Mouse (Mus musculus): ENCODE results near the gene Bbs12.

Bbs12 gene

GRCm38 (mm10) chr3:37312370-37312941 lies at the start of gene Bbs12, which contains the start of gene Cetn4:
TSS of gene Bbs12 (plus strand) at chr3:37312554.
TSS of gene Cetn4 (minus strand) at chr3:37312708.
- peak; percentile 98 to 99 for DNase-seq (ENCODE audit: low spot score in 2 of 2)

GRCm38 (mm10) chr3:37268338-37268737 lies 44.0 kb upstream of the Bbs12 start:
- peak in 1 of 2 experiments; percentile 35 for DNase-seq (ENCODE audit: low spot score in 2 of 2)

- no peak for DNase-seq (ENCODE audit: low spot score in 2 of 2)
These were observed 42.4 kb upstream of the Bbs12 start for GRCm38 (mm10) chr3:37269926-37270325.

DNA sequence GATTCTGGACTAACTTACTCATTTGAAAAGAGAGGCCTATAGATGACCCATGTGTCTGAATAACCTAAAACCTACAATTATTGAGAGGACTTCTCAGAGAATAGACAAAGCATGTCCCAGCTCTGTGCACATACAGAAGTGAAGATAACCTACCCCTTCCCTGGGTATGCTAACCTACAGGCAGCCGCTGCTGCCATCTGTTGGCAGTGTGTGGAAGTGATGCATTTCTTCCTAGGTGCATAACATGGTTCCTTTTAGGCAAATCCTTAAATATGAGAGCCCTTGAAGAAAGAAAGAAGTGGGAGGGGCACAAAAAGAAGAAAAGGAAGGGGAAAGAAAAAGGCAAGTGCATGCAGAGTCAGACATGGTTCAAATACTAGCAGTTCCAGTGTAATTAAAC lies 41.1 kb upstream of the Bbs12 start:
- peak; percentile 57 to 81 for DNase-seq (ENCODE audit: low spot score in 2 of 2)

DNA sequence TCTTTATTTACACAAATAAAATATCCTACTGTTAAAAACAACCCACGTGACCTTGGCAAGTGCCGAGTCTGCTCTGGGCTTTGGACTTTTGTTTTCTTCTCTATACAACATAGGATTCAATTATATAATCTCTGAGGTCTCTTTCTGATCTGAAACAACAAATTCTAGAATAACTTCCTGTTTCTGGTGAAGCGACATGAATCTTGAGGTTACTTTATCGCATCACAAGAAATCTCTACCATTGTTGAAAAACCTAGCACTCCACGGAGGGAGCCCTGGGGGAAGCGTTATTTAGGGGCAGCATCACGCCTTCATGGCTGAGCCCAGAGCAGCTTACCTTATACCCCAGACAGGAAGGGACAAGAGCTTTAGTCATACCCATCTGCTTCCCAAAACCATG lies 39.3 kb upstream of the Bbs12 start:
- DNase-seq (ENCODE audit: low spot score in 2 of 2): no peak

DNA sequence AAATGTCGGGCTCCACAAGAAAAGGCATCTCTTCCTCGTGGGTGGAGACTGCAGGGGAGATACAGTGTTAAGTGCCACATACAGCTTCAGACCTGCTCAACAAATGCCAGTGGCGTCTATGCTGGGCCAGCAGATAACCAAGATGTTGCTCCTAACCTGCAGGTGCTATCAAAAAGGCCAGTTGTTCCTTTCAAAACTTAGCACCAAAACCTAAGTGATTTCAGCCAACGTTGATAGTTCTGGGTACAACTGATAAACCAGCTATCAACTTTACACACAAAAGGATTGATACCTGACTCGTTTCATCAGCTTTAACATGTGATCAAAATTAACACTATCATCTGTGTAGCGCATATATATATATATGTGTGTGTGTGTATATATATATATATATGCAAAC lies 37.7 kb upstream of the Bbs12 start:
- DNase-seq (ENCODE audit: low spot score in 2 of 2): no peak

DNA sequence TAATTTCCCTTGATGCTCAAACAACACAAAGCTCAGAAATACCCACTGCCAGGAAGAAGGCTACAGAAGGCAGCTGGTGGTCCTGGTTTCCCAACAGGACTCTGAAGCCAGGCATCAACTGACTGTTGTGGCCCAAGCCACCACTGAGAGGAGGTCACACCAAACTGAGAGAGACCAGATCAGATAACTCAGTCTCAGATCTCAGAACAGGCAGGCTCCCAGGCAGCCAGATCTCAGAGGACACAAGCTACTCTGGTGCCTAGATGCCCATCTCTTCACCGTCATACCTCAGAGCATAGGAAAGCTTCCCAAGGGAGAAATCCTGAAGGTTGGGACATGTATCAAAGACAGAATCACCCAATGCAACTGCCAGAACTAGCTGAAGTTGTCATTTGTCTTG lies 32.1 kb upstream of the Bbs12 start:
- no peak for DNase-seq (ENCODE audit: low spot score in 2 of 2)

- DNase-seq (ENCODE audit: low spot score in 2 of 2): no peak
These were observed 31.5 kb upstream of the Bbs12 start for GRCm38 (mm10) chr3:37280871-37281270.

DNA sequence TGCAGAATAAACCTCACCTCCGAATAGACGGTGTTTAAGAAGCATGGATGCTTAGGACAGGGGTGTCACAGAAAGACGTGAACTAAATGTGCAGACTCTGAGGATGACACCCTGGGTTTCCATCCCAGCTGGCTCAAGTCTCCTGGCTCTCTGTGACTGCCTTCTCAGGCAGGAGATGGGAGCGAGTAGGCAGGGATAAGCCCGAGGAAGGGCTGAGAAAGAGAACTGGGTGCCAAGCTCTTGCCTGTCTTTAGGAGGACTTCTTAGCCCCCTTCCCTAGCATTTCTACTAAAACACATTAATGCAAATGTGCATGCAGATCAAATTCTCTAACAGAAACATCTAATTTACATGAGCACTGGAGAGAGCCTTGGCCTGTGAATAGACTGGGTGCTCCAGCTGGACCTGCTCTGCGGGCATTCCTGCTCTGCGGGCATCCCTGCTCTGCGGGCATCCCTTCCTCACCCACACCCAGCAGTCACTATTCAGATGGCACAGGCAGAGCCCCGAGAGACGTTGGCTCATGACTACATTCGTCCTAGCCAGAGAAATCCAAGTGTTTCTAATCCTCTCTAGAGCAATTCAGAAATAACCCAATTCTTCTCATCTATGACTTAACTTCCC lies 29.9 kb upstream of the Bbs12 start:
- DNase-seq (ENCODE audit: low spot score in 2 of 2): no peak

- no peak for DNase-seq (ENCODE audit: low spot score in 2 of 2)
These were observed 29.1 kb upstream of the Bbs12 start for GRCm38 (mm10) chr3:37283234-37283633.

DNA sequence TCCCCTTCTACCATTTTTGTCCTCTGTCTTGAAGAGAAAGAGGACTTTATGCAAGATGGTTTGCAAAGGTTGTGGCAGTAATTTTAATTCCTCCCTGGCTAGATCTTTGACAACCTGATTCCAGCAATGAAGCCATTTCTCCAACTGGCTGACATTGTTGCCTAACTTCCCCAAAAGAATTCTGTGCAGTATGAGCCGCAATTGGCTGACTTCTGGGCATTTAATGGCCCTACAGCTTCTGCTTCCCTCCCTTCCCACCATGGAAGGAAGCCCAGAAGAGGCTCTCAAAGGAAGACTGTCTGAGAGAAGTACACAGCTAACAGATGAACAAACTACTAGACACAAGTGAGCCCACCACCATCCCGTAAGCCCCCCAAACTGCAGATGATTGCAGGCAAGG lies 23.1 kb upstream of the Bbs12 start:
- DNase-seq (ENCODE audit: low spot score in 2 of 2): no peak

- no peak for DNase-seq (ENCODE audit: low spot score in 2 of 2)
These were observed 21.3 kb upstream of the Bbs12 start for GRCm38 (mm10) chr3:37290881-37291541.

- DNase-seq (ENCODE audit: low spot score in 2 of 2): no peak
These were observed 20.4 kb upstream of the Bbs12 start for GRCm38 (mm10) chr3:37291929-37292328.

DNA sequence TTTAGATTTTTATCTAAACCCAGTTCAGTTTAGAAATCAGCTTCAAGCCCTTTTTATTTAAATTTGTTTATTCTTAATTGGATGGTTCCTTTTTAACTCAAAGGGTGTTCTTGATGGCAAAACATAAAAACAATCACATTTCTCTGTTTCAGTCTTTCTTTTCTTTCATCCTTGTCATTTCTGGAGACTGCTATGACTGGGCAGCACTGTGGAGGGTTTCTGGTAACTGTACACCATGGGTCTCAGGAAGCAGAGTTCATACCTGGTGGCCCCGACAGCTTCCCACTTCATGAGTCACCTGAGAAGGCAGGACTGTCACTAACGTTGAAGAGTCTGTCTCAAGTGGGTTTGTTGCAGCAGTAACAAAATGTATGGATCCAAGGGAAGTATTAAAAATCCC lies 19.7 kb upstream of the Bbs12 start:
- no peak for DNase-seq (ENCODE audit: low spot score in 2 of 2)

- no peak for DNase-seq (ENCODE audit: low spot score in 2 of 2)
These were observed 12.9 kb upstream of the Bbs12 start for GRCm38 (mm10) chr3:37299470-37299869.

DNA sequence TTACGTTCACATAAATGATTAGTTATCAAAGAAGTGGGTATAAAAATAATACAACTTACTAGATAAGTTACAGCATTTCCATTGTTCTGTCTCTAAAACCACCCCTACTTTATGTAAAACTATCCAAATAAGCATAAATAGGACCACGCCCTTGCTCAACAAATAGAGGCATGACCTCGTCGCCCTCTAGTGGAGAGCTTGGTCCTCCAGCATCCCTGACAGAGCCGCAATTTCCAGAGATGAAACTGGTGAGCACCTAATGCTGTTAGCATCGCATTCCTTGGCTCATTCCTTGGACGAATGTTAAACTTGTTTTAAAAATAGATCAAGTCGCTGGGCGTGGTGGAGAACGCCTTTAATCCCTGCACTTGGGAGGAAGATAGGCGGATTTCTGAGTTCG lies 9.7 kb upstream of the Bbs12 start:
- peak in 1 of 2 experiments; percentile 32 for DNase-seq (ENCODE audit: low spot score in 2 of 2)

- DNase-seq (ENCODE audit: low spot score in 2 of 2): no peak
These were observed 8.8 kb upstream of the Bbs12 start for GRCm38 (mm10) chr3:37303392-37304139.

GRCm38 (mm10) chr3:37311897-37312369 lies 421 bp upstream of the Bbs12 start:
- DNase-seq (ENCODE audit: low spot score in 2 of 2): no peak

DNA sequence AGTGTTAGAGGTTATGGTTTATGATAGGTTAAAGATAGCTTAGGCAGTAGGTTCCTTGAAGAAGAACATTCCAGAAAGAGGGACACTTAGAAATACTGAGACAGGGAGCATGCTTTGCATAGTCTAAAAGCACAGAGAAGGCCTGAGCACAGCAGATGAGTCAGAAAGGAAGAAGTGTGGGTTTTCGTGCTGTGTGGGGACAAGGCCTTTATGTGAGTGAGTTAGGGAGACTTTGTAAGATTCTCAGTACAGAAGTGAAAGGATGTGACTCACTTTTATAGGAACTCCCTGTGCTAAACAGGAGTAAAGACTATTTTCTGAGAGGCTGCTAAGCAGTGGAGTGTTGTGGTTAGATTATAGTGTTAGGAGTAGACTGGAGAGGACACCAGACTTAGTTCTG lies 1.0 kb downstream of the Bbs12 start:
- DNase-seq (ENCODE audit: low spot score in 2 of 2): peak; percentile 40 to 48

- DNase-seq (ENCODE audit: low spot score in 2 of 2): no peak
These were observed 3.9 kb downstream of the Bbs12 start for GRCm38 (mm10) chr3:37316233-37316632.

GRCm38 (mm10) chr3:37324310-37324709 lies 12.0 kb downstream of the Bbs12 start:
- DNase-seq (ENCODE audit: low spot score in 2 of 2): no peak
